Mouse (Mus musculus) liver, embryonic 14 days (tissue): Measurements from ENCODE around the gene Tox4. TPM values are rescaled to one million over a fixed set of nuclear protein-coding genes. Genes with fewer than 3 reads are reported as not detected.

Experiments
- polyA plus RNA-seq: library from polyadenylated mRNA; depleted of rRNA; stranded (reverse); fragments of >200 nt; gene quantifications from 2 replicates; pipeline ENCODE4 v1.2.3, GENCODE M21; 2012; rRNA removed

Gene Tox4
- 9.6 and 11.0 TPM in 2 replicates for polyA plus RNA-seq

DNA sequence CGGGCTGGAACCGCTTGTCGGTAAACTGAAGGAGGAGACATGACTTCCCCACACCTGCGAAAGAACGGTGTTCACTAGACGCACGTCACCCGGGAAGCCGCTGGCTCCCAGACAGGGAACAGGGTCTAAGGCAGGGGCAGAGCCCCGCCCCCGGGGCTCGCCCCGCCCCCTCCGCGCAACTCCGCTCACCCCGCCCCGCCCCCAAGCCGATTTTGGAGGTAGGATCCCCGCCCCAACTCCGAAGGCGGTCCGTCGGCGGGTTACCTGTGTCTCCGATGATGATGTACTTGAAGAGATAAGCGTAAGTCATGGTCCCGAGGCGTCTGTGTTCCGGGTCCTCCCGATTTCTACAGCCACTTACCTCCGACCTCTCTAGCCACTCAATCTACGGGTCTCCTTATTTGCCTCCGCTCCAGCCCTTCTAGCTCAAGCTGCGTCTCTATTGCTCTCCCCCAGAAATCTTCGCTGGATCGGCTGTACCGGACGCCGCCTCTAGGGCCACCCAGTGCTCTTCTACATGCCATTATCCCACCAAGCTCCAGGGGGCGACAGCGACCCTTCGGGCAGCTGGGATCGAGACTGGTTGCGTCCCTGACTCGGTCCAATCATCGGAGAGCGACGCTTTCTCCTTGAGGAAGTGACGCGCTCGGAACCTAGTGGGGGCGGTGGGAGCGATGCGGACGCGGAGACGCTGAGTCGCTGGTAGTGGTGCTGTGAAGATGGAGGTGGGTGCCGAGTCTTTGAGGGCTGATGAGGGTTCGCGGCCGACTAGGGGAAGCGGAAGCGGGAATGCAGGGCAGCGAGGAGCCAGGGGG is at the start of gene Tox4, which contains the start of gene Rab2b:
TSS of gene Tox4 (plus strand) at position 215 of the 815 bp plus-strand sequence.
TSS of gene Rab2b (minus strand) at position 614 of the 815 bp plus-strand sequence.

DNA sequence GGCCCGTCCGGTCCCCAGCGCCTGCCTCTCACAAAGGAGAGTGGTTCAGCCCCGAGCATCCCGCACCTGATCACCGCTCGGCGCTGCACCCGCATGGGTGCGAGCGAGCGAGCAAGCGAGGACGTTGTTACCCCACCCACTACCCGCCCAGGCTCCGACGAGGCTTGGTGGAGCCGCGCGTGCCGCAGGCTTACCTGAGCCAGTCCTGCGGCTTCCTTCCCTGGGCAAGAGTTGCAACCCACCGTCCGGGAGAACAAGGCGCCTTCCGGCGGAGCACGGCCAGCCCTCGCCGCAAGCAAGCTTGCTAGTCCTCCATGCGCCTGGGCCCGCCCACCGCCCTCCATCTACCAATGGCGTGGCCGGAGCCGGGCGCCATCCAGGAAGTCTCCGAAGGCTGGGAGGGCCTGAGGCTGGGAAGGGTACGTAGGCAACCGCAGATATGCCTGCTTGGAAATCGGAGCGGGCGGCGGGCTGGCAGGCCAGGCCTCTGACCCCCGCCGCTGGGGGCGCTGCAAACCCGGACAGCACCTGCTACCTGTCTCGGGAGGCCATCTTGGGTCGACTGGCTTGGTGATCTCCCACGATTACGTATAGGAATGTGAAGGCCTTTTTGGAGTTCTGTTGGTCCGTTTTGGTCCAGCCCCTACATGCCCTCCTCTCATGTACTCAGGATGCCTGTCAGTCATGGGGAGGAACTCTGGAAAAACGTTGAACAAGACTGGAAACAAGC is 21.3 kb upstream of the Tox4 start, which contains the start of gene Chd8:
TSS of gene Chd8 (minus strand) at position 297 of the 730 bp plus-strand sequence.

DNA sequence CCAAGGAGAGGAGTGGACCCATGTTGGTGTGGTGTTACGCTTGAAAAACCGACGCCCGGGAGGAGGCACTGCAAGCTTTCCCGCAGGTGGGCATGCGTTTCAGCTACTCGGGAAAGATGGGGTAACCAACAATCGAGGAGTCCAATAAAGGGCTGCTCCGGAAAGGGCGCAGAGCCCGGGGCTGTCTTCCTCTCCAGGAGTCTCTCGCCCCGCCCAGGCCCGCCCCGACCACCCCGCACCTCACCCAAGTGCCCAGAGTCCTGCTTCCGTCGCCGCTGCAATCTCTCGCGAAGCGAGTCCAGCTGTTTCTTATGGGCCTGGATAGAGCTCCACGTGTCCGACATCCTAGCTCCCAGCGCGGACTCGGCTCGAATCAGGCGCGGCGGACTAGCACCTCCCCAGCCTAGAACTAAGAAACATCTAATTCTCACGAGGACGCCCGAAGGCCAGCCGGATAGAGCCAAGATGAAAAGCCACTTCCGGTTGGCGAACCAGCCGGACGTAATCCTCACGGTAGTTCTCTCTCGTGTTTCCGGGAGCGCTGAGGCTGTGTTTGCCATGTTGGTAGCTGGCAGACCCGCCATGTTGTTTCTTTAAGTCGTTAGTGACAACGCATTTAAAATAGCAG is 25.8 kb downstream of the Tox4 start, which contains the start of gene Mettl3:
TSS of gene Mettl3 (minus strand) at position 485 of the 628 bp plus-strand sequence.

DNA sequence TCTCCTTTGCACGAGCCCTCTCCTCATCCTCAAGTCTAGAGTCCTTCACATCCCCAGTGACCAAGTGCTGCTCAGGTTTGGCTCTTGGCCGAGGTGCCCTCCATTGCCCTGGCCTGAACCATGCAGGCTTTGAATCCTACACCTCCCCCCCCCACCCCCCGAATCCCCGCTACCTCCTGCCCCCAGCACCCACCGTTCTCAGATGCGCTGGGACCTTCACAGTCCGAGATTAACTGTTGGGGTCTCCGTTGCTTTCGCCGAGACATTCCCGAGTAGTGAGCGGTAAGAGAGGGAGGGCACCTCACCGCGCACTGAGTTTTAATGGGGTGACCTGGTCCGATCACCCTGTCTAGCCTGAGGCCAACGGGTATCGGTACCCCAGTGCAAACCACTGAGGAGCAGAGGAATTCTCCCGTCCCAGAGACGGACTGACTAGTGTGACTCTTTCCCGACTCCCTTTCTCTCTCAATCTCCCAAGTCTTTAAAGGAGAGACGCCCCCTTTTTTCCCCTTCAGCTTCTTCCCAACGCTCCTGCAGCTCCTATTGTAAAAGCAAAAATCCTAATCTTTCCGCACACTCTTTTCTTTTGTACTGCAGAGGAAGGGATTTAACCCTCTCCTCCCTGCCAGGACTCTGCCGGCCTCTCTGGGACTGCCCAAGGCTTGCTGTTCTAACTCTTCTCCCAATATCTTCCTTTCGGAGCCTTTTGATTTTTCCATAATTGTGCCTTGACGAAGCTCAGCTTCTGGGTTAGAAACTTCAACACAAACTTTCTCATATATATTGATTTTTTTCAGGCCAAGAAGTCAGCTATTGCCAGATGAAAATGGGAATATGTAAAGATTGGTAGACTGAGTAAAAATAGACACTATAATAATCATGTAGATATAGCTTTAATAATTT is 49.2 kb downstream of the Tox4 start, which contains the start of gene Sall2:
TSS of gene Sall2 (minus strand) at position 853 of the 903 bp plus-strand sequence.

Other genes starting within 250 kb of the Tox4 start
- 0.01 and 0.05 TPM in 2 replicates for gene Olfr221, start 236.7 kb upstream of the Tox4 start, polyA plus RNA-seq
- 184 and 196 TPM in 2 replicates for gene Hnrnpc, start 175.1 kb upstream of the Tox4 start, polyA plus RNA-seq
- 0.42 and 0.45 TPM in 2 replicates for gene Rpgrip1, start 168.4 kb upstream of the Tox4 start, polyA plus RNA-seq
- gene Supt16, start 81.7 kb upstream of the Tox4 start, polyA plus RNA-seq: 29.1 and 30.1 TPM in 2 replicates
- 12.9 and 15.6 TPM in 2 replicates for gene Chd8, start 21.4 kb upstream of the Tox4 start, polyA plus RNA-seq
- 3.2 TPM in 2 replicates for gene Rab2b, start 399 bp downstream of the Tox4 start, polyA plus RNA-seq
- gene Mettl3, start 26.0 kb downstream of the Tox4 start, polyA plus RNA-seq: 17.1 and 17.7 TPM in 2 replicates
- 0.80 and 0.84 TPM in 2 replicates for gene Sall2, start 49.6 kb downstream of the Tox4 start, polyA plus RNA-seq
- not detected in 2 replicates for gene Olfr1513, start 77.3 kb downstream of the Tox4 start, polyA plus RNA-seq
- gene Olfr1512, start 100.0 kb downstream of the Tox4 start, polyA plus RNA-seq: not detected in 2 replicates
- gene Olfr1511, start 118.2 kb downstream of the Tox4 start, polyA plus RNA-seq: not detected in 2 replicates
- gene Olfr1510, start 135.2 kb downstream of the Tox4 start, polyA plus RNA-seq: not detected in 2 replicates
- gene Olfr1509, start 163.8 kb downstream of the Tox4 start, polyA plus RNA-seq: not detected in 2 replicates
- gene Olfr1508, start 188.3 kb downstream of the Tox4 start, polyA plus RNA-seq: not detected in 2 replicates
- not detected in 2 replicates for gene Olfr1507, start 216.6 kb downstream of the Tox4 start, polyA plus RNA-seq